Mouse (Mus musculus) midbrain, postnatal 0 days (tissue): Measurements from ENCODE around the gene Ppp4r2. TPM values are rescaled to one million over a fixed set of nuclear protein-coding genes. Genes with fewer than 3 reads are reported as not detected.

ENCODE experiments used
- ATAC-seq: fragments of 200-750 bp; cut with Nextera tagmentation; 2 replicates; pipeline ENCODE4 v1.8.0; 2017; ENCODE audit warnings: moderate number of reproducible peaks, mild to moderate bottlenecking, moderate TSS enrichment, moderate library complexity; ENCODE audit not compliant: low FRiP score
- DNase-seq: peaks from one replicate; pipeline ENCODE4 v3.0.0-alpha.2; 2015; ENCODE audit warnings: low spot score
- H3K27ac ChIP-seq: fragments of 300-500 bp; sonication (generic); 2 replicates; pipeline ENCODE4 v1.5.1; 2014; ENCODE audit warnings: low read depth, mild to moderate bottlenecking, low read length, mixed read lengths
- H3K27me3 ChIP-seq: fragments of 300-500 bp; sonication (generic); 2 replicates; pipeline ENCODE4 v1.6.1; 2014; ENCODE audit warnings: low read length, control low read depth, mixed read lengths; ENCODE audit not compliant: insufficient read depth
- H3K36me3 ChIP-seq: fragments of 300-500 bp; sonication (generic); 2 replicates; pipeline ENCODE4 v1.6.1; 2014; ENCODE audit warnings: low read length, control low read depth, mixed read lengths; ENCODE audit not compliant: insufficient read depth
- H3K4me1 ChIP-seq: fragments of 300-500 bp; sonication (generic); 2 replicates; pipeline ENCODE4 v1.6.1; 2014; ENCODE audit warnings: mild to moderate bottlenecking, control low read depth, antibody characterized with exemption, low read length, mixed read lengths; ENCODE audit not compliant: insufficient read depth
- H3K4me2 ChIP-seq: fragments of 300-500 bp; sonication (generic); 2 replicates; pipeline ENCODE4 v1.6.1; 2014; ENCODE audit warnings: low read depth, mild to moderate bottlenecking, low read length, mixed read lengths; ENCODE audit not compliant: poor library complexity, severe bottlenecking
- H3K4me3 ChIP-seq: fragments of 300-500 bp; sonication (generic); 2 replicates; pipeline ENCODE4 v1.5.1; 2014; ENCODE audit warnings: low read depth, mild to moderate bottlenecking, low read length, moderate library complexity
- H3K9ac ChIP-seq: fragments of 300-500 bp; sonication (generic); replicated peaks from 2 replicates; pipeline ENCODE4 v1.6.1; 2014; ENCODE audit warnings: mild to moderate bottlenecking, low read length, moderate library complexity, mixed read lengths; ENCODE audit not compliant: poor library complexity, severe bottlenecking
- H3K9me3 ChIP-seq: fragments of 300-500 bp; sonication (generic); 2 replicates; pipeline ENCODE4 v1.6.1; 2016; ENCODE audit warnings: low read length, control low read depth
- CTCF ChIP-seq: IDR thresholded peaks from 2 replicates; pipeline ENCODE4 v1.5.1; 2016; ENCODE audit warnings: antibody characterized with exemption, mild to moderate bottlenecking
- WGBS: fragments of 180-500 bp; shearing (Covaris S2); extraction: QIAGEN DNeasy Blood & Tissue Kit; methylation state at CpG from one replicate; pipeline ENCODE4 v1.1.7; 2014; 5-methylcytosine and 5-hydroxymethylcytosine counted together
- polyA plus RNA-seq: library from polyadenylated mRNA; unstranded; fragments of >200 nt; fragmentation: Nextera tagmentation; extraction: Ambion mirVana; gene quantifications from 2 replicates; pipeline ENCODE4 v1.2.1, GENCODE M21; 2015
- total RNA-seq: library from RNA; depleted of rRNA; stranded (reverse); fragments of >200 nt; gene quantifications from 2 replicates; pipeline ENCODE4 v1.2.3, GENCODE M21; 2014

The Ppp4r2 gene
- total and polyA plus RNA-seq, 2 experiments from 2014 or later = 10.0 to 32.7 TPM

- TF ChIP-seq CTCF = peak; percentile 65
- peak overlapping the region; percentile 83 for H3K27ac ChIP-seq
- no peaks in the 10 kb centered on the region for H3K27me3 ChIP-seq
- peak overlapping the region; percentile 77 for H3K4me3 ChIP-seq
- H3K4me1 ChIP-seq = 0 out of 2 replicates have a peak, but pooled peaks cover 7% of the 10 kb centered on the region
- no peaks in the 10 kb centered on the region for H3K9me3 ChIP-seq
- H3K36me3 ChIP-seq = peaks cover 17% of the 10 kb centered on the region
- WGBS = under 1% methylated on average over 34 of the region's 72 CpGs
- peak overlapping the region; percentile 81 for H3K9ac ChIP-seq
- peak; percentile 50 for DNase-seq
- peak overlapping the region; percentile 46 for H3K4me2 ChIP-seq
- peak; percentile 88 for ATAC-seq
These were observed 524 bp downstream of the Ppp4r2 start for GRCm38 (mm10) chr6:100833811-100834481.

- DNase-seq (no peak), ATAC-seq (no peak)
- peak overlapping the region; percentile 46 for H3K4me2 ChIP-seq
- H3K9me3 ChIP-seq = no peaks in the 10 kb centered on the region
- 0 out of 2 replicates have a peak, but pooled peaks cover 7% of the 10 kb centered on the region for H3K4me1 ChIP-seq
- no peaks in the 10 kb centered on the region for H3K27me3 ChIP-seq
- H3K36me3 ChIP-seq = peaks cover 17% of the 10 kb centered on the region
- peak overlapping the region; percentile 81; the same call in 1 of the 2 replicates for H3K9ac ChIP-seq
- 36% methylated on average over 9 of the region's 9 CpGs for WGBS
- peak overlapping the region; percentile 77 for H3K4me3 ChIP-seq
- no peak overlapping the region; the same call in 1 of the 2 replicates for H3K27ac ChIP-seq
- no peak for TF ChIP-seq CTCF
These were observed 1.2 kb downstream of the Ppp4r2 start for GRCm38 (mm10) chr6:100834489-100835160.

- Histone ChIP-seq H3K27me3 (no peaks in the 10 kb centered on the region), H3K27ac (no peak overlapping the region), H3K36me3 (no peaks in the 10 kb centered on the region; the same call in 1 of the 2 replicates), H3K9ac (no peak overlapping the region), H3K9me3 (no peaks in the 10 kb centered on the region), H3K4me2 (no peak overlapping the region), H3K4me3 (no peak overlapping the region), H3K4me1 (no peaks in the 10 kb centered on the region)
- ATAC-seq (no peak), DNase-seq (no peak)
- WGBS = 93% methylated on average over 4 of the region's 4 CpGs
- no peak for TF ChIP-seq CTCF
These were observed 11.6 kb downstream of the Ppp4r2 start for GRCm38 (mm10) chr6:100845058-100845457.

- Histone ChIP-seq H3K4me2 (no peak overlapping the region), H3K36me3 (no peaks in the 10 kb centered on the region; the same call in 1 of the 2 replicates), H3K9ac (no peak overlapping the region), H3K27ac (no peak overlapping the region), H3K4me3 (no peak overlapping the region), H3K27me3 (no peaks in the 10 kb centered on the region), H3K4me1 (no peaks in the 10 kb centered on the region), H3K9me3 (no peaks in the 10 kb centered on the region)
- DNase-seq = no peak
- no peak for ATAC-seq
- 85% methylated on average over 5 of the region's 5 CpGs for WGBS
- no peak for TF ChIP-seq CTCF
These were observed 13.8 kb downstream of the Ppp4r2 start for GRCm38 (mm10) chr6:100847264-100847663.

GRCm38 (mm10) chr6:100848682-100849375, 15.4 kb downstream of the Ppp4r2 start:
- Histone ChIP-seq H3K9me3 (no peaks in the 10 kb centered on the region), H3K27me3 (no peaks in the 10 kb centered on the region), H3K9ac (no peak overlapping the region), H3K36me3 (no peaks in the 10 kb centered on the region; the same call in 1 of the 2 replicates), H3K27ac (no peak overlapping the region), H3K4me1 (no peaks in the 10 kb centered on the region), H3K4me2 (no peak overlapping the region), H3K4me3 (no peak overlapping the region)
- TF ChIP-seq CTCF = no peak
- ATAC-seq = no peak
- no peak for DNase-seq
- 84% methylated on average over 9 of the region's 9 CpGs for WGBS
